Mouse (Mus musculus) ES-Bruce4 (cell line): ENCODE results near the gene Naa15. TPM values are rescaled to one million over a fixed set of nuclear protein-coding genes. Genes with fewer than 3 reads are reported as not detected.
"Not testable (repeated sequence)": the region's sequence is repeated elsewhere in the genome, so short reads cannot be mapped to it uniquely, and the experiment has no call there.

Experiments used
- H3K27ac ChIP-seq: 2 replicates; pipeline ENCODE4 v1.5.1; 2012; ENCODE audit warnings: low read length, inconsistent platforms; ENCODE audit not compliant: insufficient read depth
- H3K27me3 ChIP-seq: 2 replicates; pipeline ENCODE4 v1.6.1; 2012; ENCODE audit warnings: mild to moderate bottlenecking, low read length, inconsistent platforms; ENCODE audit not compliant: control insufficient read depth, poor library complexity, insufficient read depth, severe bottlenecking
- H3K36me3 ChIP-seq: 2 replicates; pipeline ENCODE4 v1.6.1; 2012; ENCODE audit warnings: inconsistent platforms, mild to moderate bottlenecking, low read length, moderate library complexity; ENCODE audit not compliant: control insufficient read depth, poor library complexity, insufficient read depth, severe bottlenecking
- H3K4me1 ChIP-seq: one replicate; pipeline ENCODE4 v1.8.1; 2011; ENCODE audit warnings: low read length; ENCODE audit not compliant: control insufficient read depth, insufficient read depth
- H3K4me3 ChIP-seq: 2 replicates; pipeline ENCODE4 v1.5.1; 2011; ENCODE audit warnings: low read depth, mild to moderate bottlenecking, low read length
- H3K9ac ChIP-seq: 2 replicates; pipeline ENCODE4 v1.6.1; 2012; ENCODE audit warnings: low read depth, mild to moderate bottlenecking, inconsistent platforms; ENCODE audit not compliant: poor library complexity, severe bottlenecking
- H3K9me3 ChIP-seq: replicated peaks from 2 replicates; pipeline ENCODE4 v1.6.1; 2012; ENCODE audit warnings: mild to moderate bottlenecking, low read length, inconsistent platforms; ENCODE audit not compliant: control insufficient read depth, poor library complexity, insufficient read depth, severe bottlenecking
- CTCF ChIP-seq: IDR thresholded peaks from one replicate; pipeline ENCODE4 v1.8.1; 2011; ENCODE audit warnings: low read depth, low read length
- EP300 ChIP-seq: IDR thresholded peaks from 2 replicates; pipeline ENCODE4 v1.6.1; 2011; ENCODE audit warnings: low read depth, low read length; ENCODE audit not compliant: insufficient read depth
- POLR2A ChIP-seq: IDR thresholded peaks from one replicate; pipeline ENCODE4 v1.8.1; 2011; ENCODE audit warnings: low read length; ENCODE audit not compliant: insufficient read depth
- polyA plus RNA-seq: library from polyadenylated mRNA; stranded (reverse); fragments of >200 nt; gene quantifications from 2 replicates; pipeline ENCODE4 v1.2.4, GENCODE M21; 2011; ENCODE audit warnings: low read depth; ENCODE audit not compliant: missing spikeins, insufficient read depth, insufficient read length

Gene Naa15
- polyA plus RNA-seq, 1 experiment: 197 TPM

DNA sequence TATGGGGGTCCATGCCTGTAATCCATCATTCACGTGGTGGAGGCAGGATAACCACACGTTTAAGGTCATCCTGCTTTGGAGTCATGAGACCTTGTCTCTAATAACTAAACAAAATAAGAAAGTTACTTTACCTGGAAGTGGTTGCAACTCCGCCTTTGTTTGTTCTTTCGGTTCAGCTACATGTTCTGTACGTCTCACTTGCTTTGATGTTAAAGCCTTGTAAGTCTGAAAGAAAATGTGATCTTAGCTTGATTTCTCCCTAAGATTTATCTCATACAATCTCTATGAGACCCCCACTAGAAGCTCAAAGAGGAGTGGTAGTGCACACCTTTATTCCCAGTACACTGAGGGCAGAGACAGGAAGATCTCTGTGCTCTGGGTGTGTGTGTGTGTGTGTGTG lies 23.9 kb upstream of the Naa15 start:
- Histone ChIP-seq H3K9me3 (no peaks in the 10 kb centered on the region), H3K27ac (no peak overlapping the region), H3K9ac (no peak overlapping the region), H3K36me3 (no peaks in the 10 kb centered on the region), H3K27me3 (no peaks in the 10 kb centered on the region), H3K4me1 (peaks cover 2% of the 10 kb centered on the region), H3K4me3 (no peak overlapping the region)
- TF ChIP-seq CTCF (no peak), EP300 (no peak), POLR2A (no peak)

DNA sequence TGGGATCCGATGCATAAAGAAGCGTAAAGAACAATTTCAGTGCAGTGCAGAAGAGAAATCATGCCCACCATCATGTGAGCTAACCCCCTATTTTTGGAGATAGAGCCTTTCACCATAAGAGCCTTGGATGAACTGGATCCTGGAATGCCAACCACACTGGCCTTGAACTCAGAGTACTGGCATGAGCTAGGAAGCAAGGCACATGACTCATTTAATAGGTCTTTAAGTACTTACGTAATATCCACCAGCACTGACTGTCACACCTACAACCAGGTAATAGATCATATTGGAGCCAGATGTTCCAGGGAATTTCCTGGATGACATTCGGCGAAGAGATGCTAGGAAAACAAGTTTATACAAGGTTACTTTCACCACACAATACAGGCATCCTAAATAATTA lies 23.4 kb upstream of the Naa15 start:
- H3K4me1 ChIP-seq: peaks cover 2% of the 10 kb centered on the region
- H3K27me3 ChIP-seq: no peaks in the 10 kb centered on the region
- H3K27ac ChIP-seq: no peak overlapping the region
- no peak overlapping the region for H3K9ac ChIP-seq
- H3K36me3 ChIP-seq: no peaks in the 10 kb centered on the region
- TF ChIP-seq EP300: no peak
- TF ChIP-seq CTCF: no peak
- no peak for TF ChIP-seq POLR2A
- H3K9me3 ChIP-seq: no peaks in the 10 kb centered on the region
- no peak overlapping the region for H3K4me3 ChIP-seq

DNA sequence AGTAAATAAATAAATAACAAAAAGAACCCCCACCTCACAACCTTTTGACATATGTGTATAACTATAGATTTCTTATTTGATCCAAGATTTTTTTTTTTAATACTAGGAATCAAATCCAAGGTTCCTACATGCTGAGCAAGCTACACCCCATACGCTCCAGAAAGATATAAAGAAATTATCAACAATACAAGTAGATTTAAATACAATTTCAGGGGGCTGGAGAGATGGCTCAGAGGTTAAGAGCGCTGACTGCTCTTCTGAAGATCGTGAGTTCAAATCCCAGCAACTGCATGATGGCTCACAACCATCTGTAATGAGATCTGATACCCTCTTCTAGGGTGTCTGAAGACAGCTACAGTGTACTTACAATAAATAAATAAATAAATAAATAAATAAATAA lies 21.9 kb upstream of the Naa15 start:
- H3K4me1 ChIP-seq, H3K27ac ChIP-seq, H3K9ac ChIP-seq, H3K9me3 ChIP-seq, H3K4me3 ChIP-seq, H3K36me3 ChIP-seq, H3K27me3 ChIP-seq: not testable (repeated sequence)

DNA sequence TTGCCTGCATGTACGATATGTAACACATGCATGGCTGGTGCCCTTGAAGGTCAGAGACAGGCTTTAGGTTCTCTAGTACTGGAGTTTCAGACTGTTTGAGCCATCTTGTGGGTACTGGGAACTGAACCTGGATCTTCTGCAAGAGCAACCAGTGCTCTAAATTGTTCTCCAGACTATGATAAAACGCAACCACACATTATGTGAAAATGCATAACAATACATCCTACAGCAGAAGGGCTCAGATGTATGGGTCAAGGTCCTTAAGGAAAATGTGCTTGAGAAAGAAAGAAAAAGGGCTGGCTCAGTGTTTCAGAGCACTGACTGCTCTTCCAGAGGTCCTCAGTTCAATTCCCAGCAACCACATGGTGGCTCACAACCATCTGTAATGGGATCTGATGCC lies 21.3 kb upstream of the Naa15 start:
- Histone ChIP-seq H3K9me3 (no peaks in the 10 kb centered on the region), H3K27me3 (no peaks in the 10 kb centered on the region), H3K4me3 (no peak overlapping the region), H3K9ac (no peak overlapping the region), H3K36me3 (no peaks in the 10 kb centered on the region), H3K4me1 (peaks cover 4% of the 10 kb centered on the region), H3K27ac (no peak overlapping the region)
- TF ChIP-seq CTCF (no peak), POLR2A (no peak), EP300 (no peak)

DNA sequence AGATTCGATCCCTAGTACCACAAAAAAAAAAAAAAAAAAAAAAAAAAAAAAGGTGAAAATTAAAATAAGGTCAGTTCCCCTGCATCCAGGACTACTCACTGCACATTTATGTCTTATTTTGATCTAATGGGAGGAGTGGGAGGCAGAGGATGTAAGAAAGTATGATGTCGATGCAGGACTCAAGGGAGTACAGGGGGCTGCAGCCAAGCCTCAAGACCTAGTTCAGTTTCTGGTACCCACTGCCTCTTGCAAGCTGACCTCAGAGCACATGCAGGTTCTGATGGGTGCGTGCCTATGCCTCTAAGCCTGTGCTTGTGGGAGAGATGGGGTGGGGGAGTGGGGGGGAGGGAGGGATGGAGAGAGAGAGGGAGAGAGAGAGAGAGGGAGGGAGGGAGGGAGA lies 20.1 kb upstream of the Naa15 start:
- Histone ChIP-seq H3K27me3 (no peaks in the 10 kb centered on the region), H3K27ac (no peak overlapping the region), H3K9me3 (no peaks in the 10 kb centered on the region), H3K36me3 (no peaks in the 10 kb centered on the region), H3K4me1 (peaks cover 5% of the 10 kb centered on the region), H3K4me3 (no peak overlapping the region), H3K9ac (no peak overlapping the region)
- no peak for TF ChIP-seq EP300
- TF ChIP-seq CTCF: no peak
- no peak for TF ChIP-seq POLR2A

DNA sequence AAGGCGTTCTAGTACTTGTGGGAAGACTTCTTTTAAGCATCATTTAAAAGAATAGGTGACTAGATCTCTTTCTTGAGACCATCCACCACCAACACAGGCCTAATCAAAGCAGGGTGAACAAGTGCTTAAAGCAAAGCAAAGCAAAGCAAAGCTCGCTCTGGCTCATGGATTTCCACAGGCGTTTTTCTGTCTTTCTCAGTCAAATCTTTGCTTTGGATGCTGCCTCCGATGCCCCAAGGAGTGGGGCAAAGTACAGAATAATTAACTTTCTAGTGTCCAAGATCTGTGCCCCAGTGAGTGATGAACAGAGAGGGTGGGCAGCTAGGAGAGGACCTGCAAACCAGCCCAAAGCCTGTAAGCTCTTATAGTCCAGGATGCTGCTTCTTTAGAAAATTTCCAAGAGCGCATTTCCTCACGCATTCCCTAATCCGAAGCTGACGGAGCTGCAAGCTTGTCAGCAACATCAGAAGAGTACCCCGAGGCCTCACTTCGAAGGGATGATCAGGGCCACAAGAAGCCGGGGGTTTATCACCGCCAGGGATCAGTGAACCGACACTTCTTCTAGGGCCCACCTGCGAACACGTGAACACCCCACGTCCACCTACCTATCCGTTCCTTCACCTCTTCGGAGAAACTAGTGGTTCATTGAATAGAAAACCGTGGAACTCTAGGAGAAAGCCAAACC lies 19.3 kb upstream of the Naa15 start:
- H3K4me3 ChIP-seq: peak overlapping the region; percentile 54
- no peaks in the 10 kb centered on the region for H3K27me3 ChIP-seq
- peak overlapping the region; percentile 48 for H3K9ac ChIP-seq
- peaks cover 5% of the 10 kb centered on the region for H3K4me1 ChIP-seq
- H3K36me3 ChIP-seq: no peaks in the 10 kb centered on the region
- no peaks in the 10 kb centered on the region for H3K9me3 ChIP-seq
- TF ChIP-seq EP300: no peak
- TF ChIP-seq POLR2A: no peak
- TF ChIP-seq CTCF: no peak
- no peak overlapping the region for H3K27ac ChIP-seq
